Mouse (Mus musculus): ENCODE data around the gene Me1.

Gene Me1

GRCm38 (mm10) chr9:86695818-86696261, at the start of gene Me1:
Me1 (minus strand) TSS chr9:86695953.
- in situ Hi-C loops (cut with MboI, MseI), result loop anchor here (10.0 kb wide), 1 partner anchor 1679 kb away; no protein-coding TSS in a partner anchor

- in situ Hi-C loops (cut with MboI, MseI), result loop anchor here (5.0 kb wide), 1 partner anchor 152 kb away; no protein-coding TSS in a partner anchor
These were observed 48.3 kb upstream of the Me1 start for GRCm38 (mm10) chr9:86744041-86744440.

DNA sequence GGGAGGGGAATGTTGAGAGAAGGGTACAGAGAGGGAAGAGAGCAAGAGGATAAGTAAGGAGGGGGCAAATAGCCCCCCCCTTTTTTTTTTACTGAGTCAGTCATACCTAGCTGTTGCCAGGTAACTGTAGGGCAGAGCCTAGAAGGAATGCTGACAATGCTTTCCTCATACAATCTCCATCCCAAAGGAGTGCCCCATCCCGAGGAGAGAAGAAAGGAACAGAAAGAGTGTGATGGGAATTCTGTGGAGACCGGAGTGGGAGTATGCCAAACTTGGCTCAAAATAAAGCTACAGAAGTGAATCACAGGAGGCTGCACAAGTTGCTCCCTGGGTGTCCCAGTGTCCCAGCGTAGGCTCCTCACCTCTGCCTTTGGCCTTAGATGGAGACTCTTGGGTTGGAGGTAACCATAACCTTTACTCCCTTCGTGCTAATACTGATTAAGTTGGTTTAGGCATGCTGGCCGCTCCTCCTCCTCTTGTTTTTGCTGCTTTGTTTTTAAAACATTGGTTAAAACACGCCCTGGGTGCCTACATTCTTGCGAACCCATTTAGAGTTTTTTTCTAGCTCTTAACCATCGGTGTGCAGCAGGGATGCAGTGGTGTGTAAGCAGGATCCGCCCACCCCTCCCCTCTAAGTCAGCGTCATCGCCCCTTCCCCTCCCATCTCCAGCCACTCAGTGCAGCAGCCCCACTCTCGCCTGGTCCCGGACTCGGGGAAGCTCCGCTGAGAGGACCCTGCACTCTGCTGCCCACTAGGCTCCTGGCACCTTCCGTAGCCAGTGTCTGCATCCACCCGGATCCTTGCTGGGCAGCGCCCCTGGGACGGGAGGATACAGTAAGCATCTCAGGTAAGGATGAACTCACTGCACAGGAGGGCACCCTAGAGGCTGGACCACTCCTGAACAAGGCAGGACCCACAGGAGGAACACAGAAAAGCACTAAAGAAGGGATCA, 47.5 kb upstream of the Me1 start, which contains the start of gene Prss35:
TSS of gene Prss35 (plus strand) at position 691 of the 953 bp plus-strand sequence.
- in situ Hi-C loops (cut with MboI, MseI), result loop anchor here (5.0 kb wide), 1 partner anchor 151 kb away; no protein-coding TSS in a partner anchor

DNA sequence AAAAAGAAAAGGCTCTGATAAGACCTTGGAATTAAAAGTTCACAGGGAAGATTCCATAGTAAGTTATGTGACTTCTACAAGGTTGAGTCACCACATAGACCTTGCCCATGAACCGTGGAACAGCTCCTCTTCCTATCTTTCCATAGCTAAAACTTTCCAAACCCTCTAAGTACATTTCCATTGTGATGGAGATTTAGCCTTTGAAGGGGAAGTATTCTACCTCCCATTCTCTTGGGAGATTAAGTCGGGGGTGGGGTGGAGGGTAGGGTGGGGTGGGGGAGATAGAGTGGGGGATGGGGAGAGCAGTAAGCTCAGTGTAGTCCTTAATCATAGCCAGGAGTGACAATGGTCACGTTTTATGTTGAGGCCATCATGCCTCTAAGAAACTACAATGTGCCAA, 44.2 kb upstream of the Me1 start:
- in situ Hi-C loops (cut with MboI, MseI), result loop anchor here (5.0 kb wide), 1 partner anchor 148 kb away; no protein-coding TSS in a partner anchor

GRCm38 (mm10) chr9:86738801-86739200, 43.0 kb upstream of the Me1 start:
- in situ Hi-C loops (cut with MboI, MseI), result no loop called here

- in situ Hi-C loops (cut with MboI, MseI), result no loop called here
These were observed 42.3 kb upstream of the Me1 start for GRCm38 (mm10) chr9:86738067-86738466.

DNA sequence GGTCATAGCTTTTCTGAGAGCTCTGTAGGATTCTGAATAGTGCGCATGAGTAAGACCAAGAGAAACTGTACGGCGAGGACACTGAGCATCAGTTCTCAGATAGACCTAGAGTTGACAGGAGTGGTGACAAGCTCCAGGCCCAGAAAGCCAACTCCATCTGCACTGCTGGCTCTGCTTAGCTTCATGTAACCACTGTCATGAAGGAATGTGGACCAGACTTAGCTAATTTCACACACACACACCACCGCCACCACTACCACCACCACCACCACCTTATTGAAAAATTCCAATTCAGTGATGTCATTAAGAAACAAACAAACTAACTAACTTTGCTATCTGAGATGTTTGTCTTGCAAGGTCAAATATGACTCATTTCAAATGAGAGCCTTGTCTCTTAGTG, 41.2 kb upstream of the Me1 start:
- in situ Hi-C loops (cut with MboI, MseI), result no loop called here

DNA sequence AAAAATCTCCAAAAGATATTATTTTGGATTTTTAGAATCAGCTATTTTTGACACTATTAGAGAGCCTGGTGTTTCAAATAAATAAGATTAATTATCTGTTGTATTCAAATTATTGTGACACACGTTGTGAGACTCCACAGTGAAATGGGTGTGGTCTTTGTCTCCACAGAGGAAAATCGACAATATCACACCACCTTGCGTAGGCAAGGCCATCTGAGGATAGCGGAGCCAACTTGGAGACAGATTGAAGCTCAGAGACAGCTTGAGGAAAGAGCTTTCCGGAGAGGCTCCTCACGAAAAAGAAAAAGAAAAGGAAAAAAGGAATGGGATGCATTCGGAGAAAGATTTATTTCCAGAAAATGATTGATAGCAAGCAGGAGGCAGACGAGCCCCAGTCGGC, 39.0 kb upstream of the Me1 start:
- in situ Hi-C loops (cut with MboI, MseI), result no loop called here

DNA sequence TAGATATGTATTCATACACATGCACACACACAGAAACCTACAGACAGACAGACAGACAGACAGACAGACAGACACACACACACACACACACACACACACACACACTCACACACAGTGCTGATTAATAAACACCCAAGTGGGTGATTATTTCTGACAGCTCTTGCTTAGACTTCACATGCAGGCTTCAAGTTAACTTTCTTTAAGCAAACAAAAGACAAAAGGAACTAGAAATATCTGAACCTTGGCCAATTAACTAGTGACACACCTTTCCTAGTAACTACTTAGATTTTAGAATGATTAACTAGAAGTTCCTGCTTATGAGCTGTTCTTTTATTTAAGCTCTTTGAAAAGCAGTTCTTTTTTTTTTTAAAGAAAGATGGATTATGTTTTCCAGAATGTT, 38.6 kb upstream of the Me1 start:
- in situ Hi-C loops (cut with MboI, MseI), result no loop called here

GRCm38 (mm10) chr9:86729811-86730210, 34.1 kb upstream of the Me1 start:
- in situ Hi-C loops (cut with MboI, MseI), result no loop called here

DNA sequence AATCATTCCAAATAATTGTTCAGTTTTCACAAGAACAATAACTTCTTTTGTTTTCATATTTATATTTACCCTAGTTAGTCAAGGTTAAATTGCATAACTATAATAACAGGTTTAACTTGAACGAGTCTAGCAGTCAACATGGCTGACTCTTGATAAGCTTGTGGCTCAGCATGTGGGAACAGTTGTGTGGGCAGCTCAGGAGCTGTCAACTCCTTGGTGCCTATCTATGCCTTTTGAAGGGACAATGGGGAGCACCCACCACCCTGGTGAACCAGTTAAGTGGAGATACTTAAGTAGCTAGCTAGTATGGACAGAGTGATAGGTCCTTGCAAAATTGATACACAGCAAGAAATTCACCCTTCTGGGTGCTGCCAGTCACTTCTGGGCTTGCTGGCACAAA, 33.3 kb upstream of the Me1 start:
- in situ Hi-C loops (cut with MboI, MseI), result no loop called here

- in situ Hi-C loops (cut with MboI, MseI), result no loop called here
These were observed 32.6 kb upstream of the Me1 start for GRCm38 (mm10) chr9:86728214-86728814.

- in situ Hi-C loops (cut with MboI, MseI), result no loop called here
These were observed 30.6 kb upstream of the Me1 start for GRCm38 (mm10) chr9:86726381-86726720.

DNA sequence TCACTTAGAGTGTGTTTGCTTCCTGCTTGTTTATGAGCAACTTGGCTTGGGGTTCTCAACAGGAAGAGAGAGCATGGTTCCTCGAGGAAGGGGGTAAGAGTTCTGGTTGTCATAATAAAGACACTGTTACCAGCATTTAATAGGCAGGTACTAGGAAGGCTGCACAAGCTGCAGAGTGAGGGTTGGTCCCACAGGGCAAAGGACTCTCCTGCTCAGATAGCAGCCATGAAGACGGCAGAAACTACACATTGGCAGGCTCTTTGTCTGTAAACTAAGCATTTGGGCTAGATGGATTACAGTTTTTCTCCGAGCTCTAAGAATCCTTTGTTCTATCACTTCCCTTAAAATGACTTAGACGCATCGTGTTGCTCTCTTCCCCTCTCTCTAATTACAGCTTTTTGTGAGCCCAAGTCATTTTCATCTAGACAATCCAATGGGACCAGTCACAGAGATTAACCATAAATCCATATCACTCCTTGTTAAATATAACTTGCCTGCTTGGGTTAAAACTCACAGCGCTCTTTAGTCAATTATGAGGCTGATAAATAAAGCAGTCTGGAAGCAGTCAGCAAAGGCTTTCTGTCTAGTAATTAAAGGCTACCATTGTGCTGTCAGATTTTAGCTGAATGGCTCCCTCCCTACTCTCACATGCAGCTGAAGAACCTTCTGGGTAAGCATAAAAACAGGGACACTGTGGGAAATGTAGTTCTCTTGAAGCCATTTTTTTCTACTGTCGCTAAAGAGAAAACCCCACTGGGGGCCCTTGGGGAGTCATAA, 30.0 kb upstream of the Me1 start:
- in situ Hi-C loops (cut with MboI, MseI), result no loop called here

- in situ Hi-C loops (cut with MboI, MseI), result no loop called here
These were observed 29.3 kb upstream of the Me1 start for GRCm38 (mm10) chr9:86725066-86725465.

DNA sequence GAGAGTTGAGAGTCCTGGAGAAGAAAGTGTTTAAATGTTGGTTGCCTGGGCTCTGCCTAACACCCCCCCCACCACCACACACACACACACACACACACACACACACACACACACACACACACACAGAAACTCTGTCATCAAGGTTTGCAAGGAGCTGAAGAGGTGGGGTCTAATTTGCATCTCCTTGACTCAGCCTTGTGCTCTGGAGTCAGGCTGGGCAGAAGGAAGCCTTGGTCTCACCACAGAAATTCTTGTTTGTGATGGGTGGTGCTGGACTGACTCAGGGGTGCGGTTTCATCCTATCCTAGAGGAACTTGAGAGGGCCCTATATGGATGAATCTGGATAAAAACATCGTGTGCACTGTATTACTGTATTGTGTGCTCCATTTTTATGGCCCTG, 25.0 kb upstream of the Me1 start:
- in situ Hi-C loops (cut with MboI, MseI), result no loop called here

GRCm38 (mm10) chr9:86720227-86720626, 24.5 kb upstream of the Me1 start:
- in situ Hi-C loops (cut with MboI, MseI), result no loop called here

GRCm38 (mm10) chr9:86717119-86717518, 21.4 kb upstream of the Me1 start:
- in situ Hi-C loops (cut with MboI, MseI), result loop anchor here (10.0 kb wide), 1 partner anchor 1068 kb away; no protein-coding TSS in a partner anchor

DNA sequence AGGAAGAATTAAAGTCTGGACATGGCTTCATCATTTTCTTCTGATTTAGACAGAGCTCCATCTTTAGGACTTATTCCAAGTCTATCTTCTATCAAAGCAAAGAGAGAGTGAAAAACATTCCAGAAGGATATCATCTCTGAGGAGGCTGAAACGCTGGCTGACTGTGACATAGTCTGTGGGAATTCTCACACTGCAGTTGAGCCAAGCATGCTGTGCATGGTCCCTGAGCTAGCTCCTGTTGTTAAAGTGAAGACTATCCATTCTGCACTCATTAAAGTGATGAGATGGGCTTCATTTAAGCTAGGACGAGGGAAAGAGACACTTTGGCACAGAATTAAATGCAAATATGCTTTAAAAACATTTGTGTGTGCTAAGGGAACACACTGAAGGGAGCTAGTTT, 20.8 kb upstream of the Me1 start:
- in situ Hi-C loops (cut with MboI, MseI), result loop anchor here (10.0 kb wide), 1 partner anchor 1068 kb away; no protein-coding TSS in a partner anchor

DNA sequence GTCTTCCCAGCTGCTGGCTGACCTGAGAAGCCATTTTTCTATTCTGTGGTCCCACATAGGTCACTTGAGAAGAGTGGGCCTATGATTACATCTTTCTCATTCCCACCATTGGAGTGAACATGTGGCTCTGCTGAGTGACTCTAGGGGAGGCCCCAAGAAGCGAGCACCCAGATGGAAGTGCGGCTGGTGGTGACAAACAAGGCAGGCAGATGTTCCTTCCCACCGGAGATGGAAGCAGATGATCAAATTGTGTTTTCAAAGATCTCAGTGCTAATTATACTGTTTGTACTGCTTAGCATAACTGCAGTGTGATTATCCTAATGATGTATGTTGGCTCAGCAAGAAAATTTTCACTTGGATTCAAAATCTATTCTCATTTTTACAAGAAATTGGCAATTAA, 18.3 kb upstream of the Me1 start:
- in situ Hi-C loops (cut with MboI, MseI), result loop anchor here (10.0 kb wide), 1 partner anchor 1071 kb away; no protein-coding TSS in a partner anchor

GRCm38 (mm10) chr9:86712648-86713047, 16.9 kb upstream of the Me1 start:
- in situ Hi-C loops (cut with MboI, MseI), result loop anchor here (10.0 kb wide), 1 partner anchor 1072 kb away; no protein-coding TSS in a partner anchor
